Mouse (Mus musculus) intestine, postnatal 0 days (tissue): ENCODE data around the gene Gan. TPM values are rescaled to one million over a fixed set of nuclear protein-coding genes. Genes with fewer than 3 reads are reported as not detected.

Source experiments
- ATAC-seq: fragments of 200-750 bp; cut with Nextera tagmentation; 2 replicates; pipeline ENCODE4 v1.8.0; 2017; ENCODE audit warnings: mild to moderate bottlenecking, moderate TSS enrichment, moderate library complexity
- H3K27ac ChIP-seq: fragments of 300-500 bp; sonication (generic); 2 replicates; pipeline ENCODE4 v1.5.1; 2014; ENCODE audit warnings: mild to moderate bottlenecking, low read depth, low read length, moderate library complexity
- H3K27me3 ChIP-seq: fragments of 300-500 bp; sonication (generic); replicated peaks from 2 replicates; pipeline ENCODE4 v1.6.1; 2014; ENCODE audit warnings: low read length, mixed read lengths; ENCODE audit not compliant: control insufficient read depth, insufficient read depth
- H3K36me3 ChIP-seq: fragments of 300-500 bp; sonication (generic); 2 replicates; pipeline ENCODE4 v1.6.1; 2014; ENCODE audit warnings: mild to moderate bottlenecking, moderate library complexity; ENCODE audit not compliant: control insufficient read depth, insufficient read depth
- H3K4me1 ChIP-seq: fragments of 300-500 bp; sonication (generic); replicated peaks from 2 replicates; pipeline ENCODE4 v1.6.1; 2014; ENCODE audit warnings: antibody characterized with exemption, low read length, mixed read lengths; ENCODE audit not compliant: control insufficient read depth, insufficient read depth
- H3K4me2 ChIP-seq: fragments of 300-500 bp; sonication (generic); replicated peaks from 2 replicates; pipeline ENCODE4 v1.6.1; 2014; ENCODE audit warnings: low read depth, mild to moderate bottlenecking, moderate library complexity
- H3K4me3 ChIP-seq: fragments of 300-500 bp; sonication (generic); 2 replicates; pipeline ENCODE4 v1.5.1; 2014; ENCODE audit warnings: low read depth, low read length
- H3K9ac ChIP-seq: fragments of 300-500 bp; sonication (generic); 2 replicates; pipeline ENCODE4 v1.6.1; 2014; ENCODE audit warnings: mild to moderate bottlenecking, low read depth, low read length
- H3K9me3 ChIP-seq: fragments of 300-500 bp; sonication (generic); 2 replicates; pipeline ENCODE4 v1.6.1; 2016; ENCODE audit warnings: mixed run types; ENCODE audit not compliant: control insufficient read depth
- CTCF ChIP-seq: sonication (generic); IDR thresholded peaks from 2 replicates; pipeline ENCODE4 v1.5.1; 2016; ENCODE audit warnings: low read depth, mild to moderate bottlenecking, control low read depth, antibody characterized with exemption, moderate library complexity
- WGBS: fragments of 180-500 bp; shearing (Covaris S2); extraction: QIAGEN DNeasy Blood & Tissue Kit; methylation state at CpG from one replicate; pipeline ENCODE4 v1.1.7; 2014; 5-methylcytosine and 5-hydroxymethylcytosine counted together
- polyA plus RNA-seq: library from polyadenylated mRNA; unstranded; fragments of >200 nt; fragmentation: Nextera tagmentation; extraction: Ambion mirVana; gene quantifications from 2 replicates; pipeline ENCODE4 v1.2.1, GENCODE M21; 2015

The Gan gene
- polyA plus RNA-seq, 1 experiment from 2014 or later, result 1.1 TPM

GRCm38 (mm10) chr8:117260930-117261475 is 103.1 kb downstream of the Gan start:
- H3K4me1 ChIP-seq, result peaks cover 25% of the 10 kb centered on the region
- no peaks in the 10 kb centered on the region for H3K36me3 ChIP-seq
- no peaks in the 10 kb centered on the region for H3K9me3 ChIP-seq
- H3K4me2 ChIP-seq, result peak overlapping the region; percentile 77
- H3K4me3 ChIP-seq, result peak overlapping the region; percentile 96
- H3K27me3 ChIP-seq, result no peaks in the 10 kb centered on the region
- no peak overlapping the region for H3K9ac ChIP-seq
- WGBS, result 30% methylated on average over 14 of the region's 14 CpGs
- no peak for ATAC-seq
- no peak for TF ChIP-seq CTCF
- H3K27ac ChIP-seq, result peak overlapping the region; percentile 95

- WGBS, result 35% methylated on average over 9 of the region's 9 CpGs
- peak overlapping the region; percentile 54 for H3K27ac ChIP-seq
- no peaks in the 10 kb centered on the region for H3K9me3 ChIP-seq
- H3K9ac ChIP-seq, result no peak overlapping the region
- ATAC-seq, result no peak
- no peaks in the 10 kb centered on the region for H3K27me3 ChIP-seq
- peaks cover 25% of the 10 kb centered on the region for H3K4me1 ChIP-seq
- TF ChIP-seq CTCF, result no peak
- no peaks in the 10 kb centered on the region for H3K36me3 ChIP-seq
- H3K4me3 ChIP-seq, result 0 out of 2 replicates have a peak overlapping the region, but pooled peaks have one; percentile 7
- peak overlapping the region; percentile 77 for H3K4me2 ChIP-seq
Measured at GRCm38 (mm10) chr8:117261702-117262101, 103.8 kb downstream of the Gan start.

- no peak for ATAC-seq
- H3K4me1 ChIP-seq, result peaks cover 25% of the 10 kb centered on the region
- no peaks in the 10 kb centered on the region for H3K36me3 ChIP-seq
- H3K4me3 ChIP-seq, result no peak overlapping the region
- no peaks in the 10 kb centered on the region for H3K27me3 ChIP-seq
- peak overlapping the region; percentile 25 for H3K4me2 ChIP-seq
- peak overlapping the region; percentile 30; the same call in 1 of the 2 replicates for H3K27ac ChIP-seq
- no peak for TF ChIP-seq CTCF
- no peaks in the 10 kb centered on the region for H3K9me3 ChIP-seq
- no peak overlapping the region for H3K9ac ChIP-seq
- WGBS, result 21% methylated on average over 8 of the region's 8 CpGs
Measured at GRCm38 (mm10) chr8:117262685-117263084, 104.8 kb downstream of the Gan start.

- Histone ChIP-seq H3K4me1 (peaks cover 25% of the 10 kb centered on the region), H3K36me3 (no peaks in the 10 kb centered on the region), H3K27ac (peak overlapping the region; percentile 46; the same call in 1 of the 2 replicates), H3K9me3 (no peaks in the 10 kb centered on the region), H3K9ac (no peak overlapping the region), H3K27me3 (no peaks in the 10 kb centered on the region), H3K4me3 (no peak overlapping the region), H3K4me2 (peak overlapping the region; percentile 25)
- no peak for TF ChIP-seq CTCF
- WGBS, result 28% methylated on average over 6 of the region's 6 CpGs
- peak; percentile 9; the same call in 1 of the 2 replicates for ATAC-seq
Measured at GRCm38 (mm10) chr8:117263442-117263841, 105.5 kb downstream of the Gan start.

- 0 out of 2 replicates have a peak overlapping the region, but pooled peaks have one; percentile 41 for H3K27ac ChIP-seq
- H3K36me3 ChIP-seq, result no peaks in the 10 kb centered on the region
- no peaks in the 10 kb centered on the region for H3K27me3 ChIP-seq
- no peaks in the 10 kb centered on the region for H3K9me3 ChIP-seq
- TF ChIP-seq CTCF, result no peak
- H3K9ac ChIP-seq, result no peak overlapping the region
- H3K4me2 ChIP-seq, result no peak overlapping the region
- H3K4me1 ChIP-seq, result peaks cover 23% of the 10 kb centered on the region
- 38% methylated on average over 5 of the region's 5 CpGs for WGBS
- ATAC-seq, result no peak
- H3K4me3 ChIP-seq, result no peak overlapping the region
Measured at GRCm38 (mm10) chr8:117265079-117265478, 107.1 kb downstream of the Gan start.

Other genes with a start within 250 kb of the Gan start
- gene Cmc2, start 236.7 kb upstream of the Gan start, polyA plus RNA-seq, result 50.7 and 58.0 TPM in 2 replicates
- gene Cenpn, start 236.4 kb upstream of the Gan start, polyA plus RNA-seq, result 4.7 and 5.7 TPM in 2 replicates
- gene Atmin, start 214.7 kb upstream of the Gan start, polyA plus RNA-seq, result 5.5 and 6.2 TPM in 2 replicates
- 0.34 and 0.46 TPM in 2 replicates for gene 1700030J22Rik, start 179.2 kb upstream of the Gan start, polyA plus RNA-seq
- 91.8 and 93.7 TPM in 2 replicates for gene Gcsh, start 164.6 kb upstream of the Gan start, polyA plus RNA-seq
- gene Pkd1l2, start 75.7 kb upstream of the Gan start, polyA plus RNA-seq, result 0.12 and 0.33 TPM in 2 replicates
- 0.52 and 0.55 TPM in 2 replicates for gene Bco1, start 62.3 kb upstream of the Gan start, polyA plus RNA-seq
- gene Cmip, start 98.9 kb downstream of the Gan start, polyA plus RNA-seq, result 47.1 and 48.9 TPM in 2 replicates